Mouse (Mus musculus) fat pad, adult 2 months (tissue): ENCODE data around the gene Pdxk.
A peak's percentile ranks its signal among the peaks of the same experiment; 100 is the strongest.
"Not testable (repeated sequence)": the region's sequence is repeated elsewhere in the genome, so short reads cannot be mapped to it uniquely, and the experiment has no call there.

ENCODE experiments used
- DNase-seq: peaks from one replicate; pipeline ENCODE4 v3.0.0-alpha.2; 2011; ENCODE audit warnings: low read depth, low spot score; ENCODE audit errors: extremely low read depth

Pdxk gene

DNA sequence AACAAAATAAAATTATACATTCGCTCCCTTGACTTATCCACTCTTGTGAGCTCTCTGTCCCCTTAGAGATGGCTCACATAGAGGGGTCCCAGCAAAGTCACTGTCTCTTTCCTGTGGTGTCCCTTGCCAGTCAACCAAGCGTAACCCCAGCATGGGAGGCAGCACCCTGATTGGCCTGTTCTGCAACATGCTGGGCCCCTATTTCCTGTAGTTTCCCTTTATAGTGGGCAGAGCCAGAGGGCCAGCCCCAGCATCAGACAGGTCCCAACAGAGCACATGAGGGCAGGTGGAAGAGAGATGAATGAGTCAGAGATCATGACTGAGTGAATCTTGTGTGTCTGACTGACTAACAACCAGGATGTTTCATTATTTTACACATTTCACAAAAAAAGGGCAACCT lies 43.8 kb downstream of the Pdxk start:
- no peak for DNase-seq

DNA sequence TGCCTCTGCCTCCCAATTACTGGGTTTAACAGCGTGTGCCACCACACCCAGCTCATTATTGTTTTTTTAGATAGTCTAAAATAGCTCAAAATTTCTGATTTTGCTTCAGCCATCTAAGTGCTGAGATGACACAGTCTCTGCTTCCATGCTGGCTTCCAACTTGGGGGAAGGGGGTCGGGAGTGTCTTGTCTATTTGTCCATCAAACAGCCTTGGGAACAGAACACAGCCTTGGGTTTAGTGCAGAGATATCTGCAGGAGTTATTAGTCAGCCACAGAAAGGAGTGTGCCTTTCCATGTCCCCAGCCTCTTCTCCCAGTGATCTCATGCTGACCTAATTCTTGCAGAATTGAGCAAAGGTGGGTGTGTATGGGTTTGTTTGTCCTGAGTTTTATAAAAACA lies 46.0 kb downstream of the Pdxk start:
- DNase-seq = no peak

DNA sequence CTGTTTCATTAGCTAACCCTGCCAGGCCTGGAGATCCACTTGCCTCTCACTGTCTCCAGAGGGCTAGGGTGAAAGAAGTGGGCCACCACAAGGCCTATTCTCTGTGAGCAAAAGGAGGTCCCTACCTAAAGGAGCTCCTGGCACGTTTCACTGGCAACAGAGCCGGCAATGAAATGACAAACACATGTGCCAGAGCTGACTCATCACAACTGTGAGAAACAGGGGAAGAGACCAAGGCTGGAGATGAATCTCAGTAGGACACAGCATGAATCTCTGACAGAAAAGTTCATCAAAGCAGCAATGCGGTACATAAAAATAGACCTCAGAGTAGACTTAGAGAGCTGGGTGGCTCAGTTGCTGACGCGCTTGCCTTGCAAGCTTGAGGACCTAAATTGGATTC lies 46.9 kb downstream of the Pdxk start:
- no peak for DNase-seq

DNA sequence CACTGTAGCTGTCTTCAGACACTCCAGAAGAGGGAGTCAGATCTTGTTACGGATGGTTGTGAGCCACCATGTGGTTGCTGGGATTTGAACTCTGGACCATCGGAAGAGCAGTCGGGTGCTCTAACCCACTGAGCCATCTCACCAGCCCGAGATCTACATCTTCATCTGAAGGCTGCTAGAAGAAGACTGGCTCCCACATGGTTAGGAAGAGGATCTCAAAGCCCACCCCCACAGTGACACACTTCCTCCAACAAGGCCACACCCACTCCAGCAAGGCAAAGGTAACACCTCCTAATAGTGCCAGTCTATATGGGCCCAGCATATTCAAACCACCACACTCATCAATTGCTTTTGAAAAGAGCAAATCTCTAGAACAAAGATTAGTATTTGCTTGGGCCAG lies 49.8 kb downstream of the Pdxk start:
- not testable (repeated sequence) for DNase-seq

DNA sequence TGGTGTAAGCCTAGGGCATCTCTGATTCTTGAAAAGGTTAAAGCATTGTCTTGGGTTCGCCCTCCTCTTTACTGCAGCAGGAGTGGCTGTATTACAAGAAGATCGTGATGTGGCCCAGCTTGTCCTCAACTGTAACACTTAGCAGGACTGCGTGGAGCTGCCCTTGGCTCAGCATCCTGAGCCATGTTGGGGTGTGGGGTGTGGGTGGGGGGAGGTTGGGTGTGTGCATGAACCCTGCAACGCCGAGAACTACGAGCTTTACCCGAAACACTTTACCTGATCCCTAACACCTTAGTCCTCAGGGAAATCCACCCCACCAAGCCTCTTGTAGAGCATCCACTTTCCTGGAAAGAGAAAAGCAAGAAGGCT lies 51.6 kb downstream of the Pdxk start:
- DNase-seq = no peak

DNA sequence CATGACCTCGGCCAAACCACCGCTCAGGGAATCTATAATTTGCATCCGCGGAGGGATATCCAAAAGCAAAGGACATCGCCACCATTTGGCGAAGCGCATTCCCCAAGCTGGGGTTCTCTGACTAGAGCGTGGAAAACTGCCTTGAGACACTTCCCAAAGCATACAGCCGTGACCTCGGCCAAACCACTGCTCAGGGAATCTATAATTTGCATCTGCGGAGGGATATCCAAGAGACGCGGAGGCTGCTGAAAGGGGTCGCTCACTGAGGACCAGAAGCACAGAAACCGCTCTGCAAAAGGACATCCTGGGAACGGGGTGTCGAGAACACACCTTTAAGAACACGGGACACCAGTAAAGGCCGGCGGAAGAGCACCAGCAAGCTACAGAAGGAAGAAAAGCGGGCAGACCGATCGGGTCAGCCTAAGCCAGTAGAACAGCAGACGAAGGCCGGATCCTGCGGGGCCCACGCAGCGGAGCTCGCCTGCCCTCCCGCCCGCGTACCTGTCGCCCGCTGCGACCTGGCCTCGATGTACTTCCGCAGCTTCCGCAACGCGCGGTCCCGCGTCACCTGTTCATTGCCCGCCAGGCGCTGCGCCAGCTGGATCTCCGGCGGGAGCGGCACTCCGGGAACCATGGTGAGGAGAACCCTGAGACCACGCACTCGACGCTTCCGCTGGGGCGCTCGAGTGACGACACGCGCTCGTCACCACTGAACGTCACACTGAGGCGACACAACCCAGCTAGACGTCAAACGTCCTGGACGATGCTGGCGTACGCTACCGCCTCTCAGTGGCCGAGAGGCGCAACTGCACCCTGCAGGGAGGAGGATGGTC lies 52.2 kb downstream of the Pdxk start, which contains the start of gene Rrp1:
Gene Rrp1 (minus strand): TSS at position 725 of the 833 bp plus-strand sequence.
- peak; percentile 45 for DNase-seq

DNA sequence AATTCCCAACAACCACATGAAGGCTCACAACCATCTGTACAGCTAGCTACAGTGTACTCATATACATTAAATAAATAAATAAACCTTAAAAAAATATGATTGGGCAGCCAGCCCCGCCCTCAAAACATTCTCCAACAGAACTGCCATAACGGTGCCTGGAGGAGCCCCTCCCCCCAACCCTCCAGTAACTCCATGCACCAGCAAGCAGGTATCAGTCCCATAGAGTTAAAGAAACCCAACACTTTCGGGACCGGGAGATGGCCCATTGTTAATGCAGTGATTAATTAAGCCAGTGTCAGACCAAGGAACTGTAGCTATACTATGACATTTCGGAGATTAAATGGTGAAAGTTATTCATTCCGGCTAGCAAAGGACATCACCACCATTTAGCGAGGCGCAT lies 52.9 kb downstream of the Pdxk start:
- DNase-seq = no peak

DNA sequence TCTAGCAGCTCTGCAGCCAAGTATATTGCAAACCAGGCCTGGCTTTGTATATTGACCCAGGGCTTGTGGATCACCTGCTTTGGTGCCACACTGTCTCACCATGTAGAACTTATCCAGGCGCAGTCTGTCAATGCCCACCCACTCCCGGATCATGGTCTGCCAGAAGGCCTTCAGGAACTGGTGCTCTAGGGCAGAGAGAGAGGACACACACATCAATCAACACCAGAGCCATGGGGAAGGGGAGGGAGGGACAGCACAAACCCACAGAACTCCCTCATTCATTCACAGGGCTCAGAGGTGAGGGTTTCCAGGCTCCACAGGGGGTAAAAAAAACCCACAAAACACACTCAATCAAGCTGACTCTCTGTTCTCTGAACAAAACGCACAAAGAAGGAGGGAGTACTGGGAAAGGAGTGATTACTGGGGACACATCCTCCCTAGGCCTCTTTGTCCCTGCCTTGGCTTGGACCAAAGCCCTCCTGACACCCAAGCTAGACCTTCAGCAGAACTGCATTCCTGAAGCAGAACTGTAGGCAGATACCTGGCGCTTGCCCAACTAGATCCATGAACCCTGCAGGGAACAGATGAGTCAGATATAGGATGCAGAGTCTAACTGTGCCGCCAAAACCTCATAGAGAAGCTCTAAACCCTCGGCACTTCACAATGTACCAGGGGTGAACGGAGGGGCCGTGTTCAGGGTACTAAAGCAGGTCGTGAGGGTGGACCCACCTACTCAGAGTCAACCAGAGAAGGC lies 55.6 kb downstream of the Pdxk start:
- DNase-seq = no peak

DNA sequence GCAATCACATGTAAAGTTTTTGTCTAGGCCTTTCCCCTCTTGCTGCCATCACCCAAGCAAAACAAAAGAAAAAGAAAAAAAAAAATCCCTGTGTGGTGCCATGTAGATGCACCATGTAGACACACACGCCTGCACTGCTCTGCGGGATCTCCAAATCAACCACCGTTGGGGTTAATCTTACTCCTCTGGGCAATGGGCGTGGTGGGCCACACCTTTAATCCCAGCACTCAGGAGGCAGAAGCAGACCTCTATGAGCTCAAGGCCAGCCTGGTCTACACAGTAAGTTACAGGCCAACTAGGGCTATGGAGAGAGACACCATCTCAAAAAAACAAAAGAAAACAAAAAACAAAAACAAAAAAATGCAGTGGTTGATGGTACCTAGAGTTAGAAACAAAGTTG lies 57.6 kb downstream of the Pdxk start:
- no peak for DNase-seq

DNA sequence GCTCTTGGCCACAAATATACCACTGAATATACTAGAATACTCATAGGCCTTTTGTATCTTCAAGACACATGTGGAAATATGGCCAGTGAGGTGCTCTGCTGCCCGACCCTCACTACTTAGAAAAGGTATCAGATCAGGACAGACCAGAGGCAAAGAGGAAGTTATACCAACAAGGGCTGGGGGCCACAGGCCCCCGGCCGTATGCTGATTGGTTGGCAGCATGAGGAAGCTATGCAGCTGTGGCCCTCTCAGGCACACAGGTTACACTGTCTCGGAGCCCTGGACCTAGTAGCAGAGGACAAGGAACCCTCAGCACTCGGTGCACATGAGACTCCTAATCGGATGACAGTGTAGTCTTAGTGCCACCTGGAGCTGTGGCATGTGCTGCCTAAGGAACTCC lies 58.6 kb downstream of the Pdxk start:
- no peak for DNase-seq

DNA sequence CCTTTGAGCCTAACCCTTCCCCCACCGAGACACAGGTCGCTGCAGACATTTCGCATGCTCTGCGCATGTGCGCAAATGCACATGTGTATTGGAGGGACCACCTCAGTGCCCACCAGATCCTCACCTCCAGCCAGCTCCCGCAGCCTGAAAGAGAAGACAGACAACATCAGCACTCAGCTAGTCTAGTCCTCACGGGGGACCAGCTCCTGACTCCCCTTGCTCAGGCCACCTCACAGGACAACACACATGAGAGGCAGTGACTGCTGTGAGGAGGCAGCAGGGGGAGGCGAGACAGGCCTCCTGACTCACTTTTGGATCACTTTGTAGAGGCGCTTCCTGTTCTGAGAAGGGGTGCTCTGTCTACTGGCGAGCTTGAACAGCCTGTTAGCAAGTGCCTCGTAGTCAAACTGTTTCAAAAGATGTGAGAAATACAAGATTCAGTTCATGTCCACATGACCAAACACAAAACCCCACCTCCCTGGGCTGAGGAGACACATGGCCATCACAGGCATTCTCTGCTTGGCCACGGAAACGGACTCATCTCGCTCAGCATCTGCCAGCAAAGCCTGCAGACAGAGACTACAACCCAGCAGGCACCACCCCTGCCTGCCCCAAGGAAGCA lies 62.4 kb downstream of the Pdxk start:
- DNase-seq = no peak

DNA sequence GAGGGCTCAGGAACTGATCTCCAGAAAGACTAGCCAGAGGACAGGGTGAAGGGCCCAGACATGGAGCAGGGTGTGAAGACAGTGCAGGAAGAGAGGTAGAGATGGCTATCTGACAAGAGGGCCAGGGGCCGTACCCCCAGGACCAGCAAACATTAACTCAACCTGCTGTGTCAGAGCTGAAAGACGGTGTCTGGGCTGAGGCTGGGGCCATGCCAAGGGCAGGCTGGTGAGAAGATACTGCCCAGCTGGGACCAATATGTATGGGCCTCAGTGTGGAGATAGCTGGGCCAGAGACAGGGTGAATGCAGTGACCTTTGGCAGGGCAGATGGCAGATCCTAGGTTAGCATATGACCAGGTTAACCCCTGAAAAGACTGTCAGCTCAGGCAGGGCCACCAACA lies 63.6 kb downstream of the Pdxk start:
- no peak for DNase-seq

DNA sequence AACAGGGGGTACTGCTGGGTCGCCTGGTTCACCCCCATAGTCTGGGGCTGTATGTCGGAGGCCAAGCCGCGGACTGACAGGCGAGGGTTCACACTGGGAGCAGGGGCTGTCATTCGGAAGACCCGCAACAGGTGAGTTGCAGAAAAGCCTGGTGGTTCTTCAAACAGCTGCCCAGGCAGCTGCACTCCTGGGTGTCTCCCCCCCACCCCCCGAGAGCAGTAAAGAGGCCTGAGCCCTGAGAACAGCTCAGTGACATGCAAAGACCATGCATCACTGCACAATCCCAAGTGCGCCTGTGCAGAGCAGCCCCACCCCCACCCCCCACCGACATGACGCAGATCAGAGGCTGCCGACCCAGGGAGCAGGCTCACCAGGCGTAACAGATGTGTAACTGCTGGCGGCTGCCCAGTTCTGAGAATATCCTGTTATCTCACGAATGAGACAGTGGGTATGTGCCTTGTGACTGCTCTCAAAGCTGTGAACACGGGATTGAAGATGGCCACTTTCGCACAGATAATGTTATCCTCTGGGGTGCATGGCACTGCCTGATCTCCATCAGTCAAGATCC lies 65.6 kb downstream of the Pdxk start:
- no peak for DNase-seq

DNA sequence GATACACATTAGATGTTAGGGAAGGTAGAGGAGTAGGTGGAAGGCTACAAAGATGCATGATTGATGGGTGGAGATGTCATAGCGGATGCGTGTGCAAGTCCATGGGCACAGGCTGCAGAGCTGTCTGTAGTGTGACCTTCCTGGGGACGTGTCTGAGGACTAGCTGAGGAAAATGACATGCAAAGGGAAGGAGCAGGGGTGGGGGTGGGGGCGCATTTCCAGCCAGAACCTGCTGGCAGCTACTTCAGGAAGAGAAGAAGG lies 68.2 kb downstream of the Pdxk start:
- no peak for DNase-seq

DNA sequence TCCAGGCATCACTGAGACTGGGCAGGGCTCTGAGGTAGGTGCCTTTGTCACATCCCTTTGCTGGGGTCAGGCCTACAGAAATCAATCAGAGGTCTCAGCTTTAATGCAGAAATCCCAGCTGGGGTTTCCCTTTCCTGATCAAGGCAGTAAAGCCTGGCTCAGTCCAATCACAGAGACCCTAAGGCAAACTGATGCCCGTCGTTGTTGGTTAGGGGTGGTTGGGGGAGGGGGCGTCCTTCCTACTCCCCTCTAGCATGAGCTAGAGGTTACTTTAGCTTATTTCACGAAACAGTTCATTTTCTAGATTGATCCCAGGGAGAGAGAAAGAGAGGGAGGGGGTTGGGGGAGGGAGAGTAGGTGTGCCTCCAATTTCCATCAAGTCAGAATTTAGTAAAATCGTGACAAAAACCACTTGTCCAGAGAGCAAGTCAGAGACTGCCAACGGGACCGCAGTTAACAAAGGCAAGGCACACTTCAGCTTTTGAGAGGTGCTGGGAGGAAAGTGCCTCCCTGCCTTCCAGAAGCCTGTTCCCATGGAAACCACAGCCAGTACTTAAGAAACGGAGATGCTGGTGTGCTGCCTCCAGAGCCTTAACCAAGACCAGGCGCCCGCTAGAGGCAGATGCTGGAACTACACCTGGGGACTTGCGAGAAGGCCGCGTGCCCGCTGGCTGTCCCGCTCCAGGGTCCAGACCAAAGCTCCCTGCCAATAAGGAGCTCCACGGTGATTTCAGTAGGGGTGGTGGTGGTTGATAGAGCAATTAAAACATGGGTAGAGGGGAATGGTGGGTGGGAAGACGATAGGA lies 68.8 kb downstream of the Pdxk start:
- DNase-seq = no peak

DNA sequence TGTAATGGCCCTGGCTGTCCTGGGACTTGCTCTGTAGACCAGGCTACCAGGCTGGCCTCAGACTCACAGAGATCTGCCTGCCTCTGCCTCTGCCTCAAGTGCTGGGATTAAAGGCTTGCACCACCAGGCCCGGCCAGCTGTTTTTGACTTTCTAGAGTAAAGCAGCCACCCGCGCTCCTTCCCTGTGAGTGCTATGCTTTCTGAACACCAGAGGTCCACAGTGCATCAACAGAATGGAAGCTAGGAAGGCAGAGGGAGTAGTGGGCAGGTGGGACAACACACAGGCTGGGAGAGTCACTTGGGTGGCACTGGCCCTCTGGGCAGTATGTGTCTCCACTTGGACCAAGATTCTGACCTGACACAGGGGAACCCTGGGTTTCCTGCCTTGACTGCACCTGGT lies 69.4 kb downstream of the Pdxk start:
- no peak for DNase-seq

DNA sequence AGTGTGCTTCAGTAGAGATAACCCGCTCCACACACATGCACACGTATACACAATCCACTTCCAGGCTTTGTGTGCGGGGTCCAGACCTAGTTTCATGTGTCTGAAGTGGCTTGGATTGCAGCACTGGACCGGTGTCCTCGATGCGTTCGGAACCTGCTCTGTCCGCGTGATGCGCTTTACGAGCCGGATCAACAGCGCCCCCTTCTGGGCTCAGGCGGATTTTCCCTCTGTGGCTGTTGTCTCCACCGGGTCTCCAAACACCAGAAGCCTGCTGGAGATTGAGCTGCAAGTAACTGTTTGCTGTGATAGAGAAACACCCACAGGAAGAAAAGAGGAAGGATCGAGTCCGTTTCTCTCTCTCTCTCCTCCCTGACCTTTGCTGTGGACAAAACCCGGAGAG lies 72.7 kb downstream of the Pdxk start:
- DNase-seq = no peak

DNA sequence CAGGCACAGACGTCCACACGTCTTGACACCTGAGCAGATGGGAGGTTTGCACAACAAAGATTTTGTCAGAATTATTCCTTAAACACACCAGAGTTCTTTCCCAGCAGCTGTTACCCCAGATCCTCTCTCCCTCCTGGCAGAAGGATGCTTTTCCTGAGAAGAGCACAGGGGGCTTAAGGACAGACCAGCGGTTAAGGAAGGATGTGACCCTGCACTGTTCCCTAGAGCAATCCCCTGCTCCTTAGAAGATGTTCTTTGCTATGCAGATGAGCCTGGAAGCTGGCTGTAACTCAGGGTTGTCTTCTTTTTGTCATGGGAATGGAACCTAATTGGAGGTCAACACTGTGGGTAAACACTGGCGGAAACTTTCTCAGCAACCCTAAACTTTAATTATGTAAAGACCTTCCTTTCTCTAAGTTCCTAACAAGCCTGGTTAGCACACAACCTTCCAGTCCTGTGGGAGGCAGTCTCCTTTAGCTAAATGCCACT lies 73.7 kb downstream of the Pdxk start:
- DNase-seq = no peak

DNA sequence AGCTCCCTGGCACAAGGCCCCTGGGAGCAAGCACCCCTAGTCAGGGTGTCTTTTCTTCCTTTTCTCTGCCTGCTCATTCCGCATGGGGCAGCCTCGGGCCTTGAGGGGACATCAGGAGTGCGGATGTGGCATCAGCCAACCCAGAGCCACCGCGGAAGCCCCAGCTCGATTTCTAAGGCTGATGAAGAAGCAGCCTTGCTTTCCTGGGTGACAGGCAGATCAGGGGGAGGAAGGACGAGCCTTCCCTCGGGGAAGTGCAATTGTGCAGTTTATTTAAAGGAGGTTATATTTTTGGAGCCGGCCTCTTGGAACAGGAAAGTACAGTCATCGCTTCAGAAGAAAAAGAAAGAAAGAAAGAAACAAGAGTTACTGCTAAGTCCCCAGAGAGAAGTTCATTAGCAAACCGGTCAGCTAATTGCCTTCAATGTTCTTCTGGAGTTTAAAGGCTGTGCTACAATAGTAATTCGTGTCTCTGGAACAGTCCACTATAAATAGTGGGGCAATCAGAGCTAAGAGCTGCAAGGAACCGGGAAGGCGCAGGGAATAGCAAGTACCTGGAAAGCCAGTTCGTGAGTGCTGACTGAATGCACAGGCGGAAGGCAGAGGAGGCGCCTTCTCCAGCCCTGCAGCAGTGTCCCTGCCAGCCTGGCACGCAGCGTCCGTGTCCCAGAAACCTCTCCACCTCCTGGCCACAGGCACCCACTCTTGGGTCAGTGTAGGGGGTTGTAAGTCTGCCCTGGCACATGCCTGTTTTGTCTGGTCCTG lies 76.4 kb downstream of the Pdxk start:
- DNase-seq = peak; percentile 45
